Mouse (Mus musculus): ENCODE data around the gene 1700028P14Rik. TPM values are rescaled to one million over a fixed set of nuclear protein-coding genes. Genes with fewer than 3 reads are reported as not detected.

The 1700028P14Rik gene
- polyA plus RNA-seq, 1 experiment = 0.86 TPM

Other genes starting within 250 kb of the 1700028P14Rik start
- 2.4 and 2.5 TPM in 2 replicates for gene Mamdc2, start 204.4 kb downstream of the 1700028P14Rik start, polyA plus RNA-seq (2012; rRNA removed)
- gene Ptar1, start 34.6 kb upstream of the 1700028P14Rik start, polyA plus RNA-seq (2012; rRNA removed) = 4.2 and 4.4 TPM in 2 replicates
- gene Apba1, start 106.1 kb upstream of the 1700028P14Rik start, polyA plus RNA-seq (2012; rRNA removed) = 3.6 and 3.8 TPM in 2 replicates

Data from gonadal fat pad, adult 2 months (tissue).